Mouse (Mus musculus): Measurements from ENCODE around the gene Neurl2. TPM values are rescaled to one million over a fixed set of nuclear protein-coding genes. Genes with fewer than 3 reads are reported as not detected.
"Not testable (repeated sequence)": the region's sequence is repeated elsewhere in the genome, so short reads cannot be mapped to it uniquely, and the experiment has no call there.

Neurl2 gene
- total RNA-seq (2021): 1 to 10 TPM; 2.2 to 4.0 TPM

- intact Hi-C loops (cut with DNase I): loop anchor here (1.0 to 2.0 kb wide), 2 partner anchors 46 to 77 kb away; partner anchors contain the start of genes Pcif1 and Zfp335
- DNase-seq (ENCODE audit: low spot score in 2 of 2): peak; percentile 93 to 97
Observed at GRCm38 (mm10) chr2:164833314-164833959, at the start of gene Neurl2. Gene Neurl2 (minus strand): TSS chr2:164833456.

- intact Hi-C loops (cut with DNase I): no loop called here
- no peak for DNase-seq (ENCODE audit: low spot score in 2 of 2)
Observed at GRCm38 (mm10) chr2:164882619-164883018, 49.4 kb upstream of the Neurl2 start.

- intact Hi-C loops (cut with DNase I): loop anchor here (1.0 kb wide), 2 partner anchors 32 to 46 kb away; partner anchors contain the start of genes Neurl2 and Zfp335
- DNase-seq (ENCODE audit: low spot score in 2 of 2): peak; percentile 92 to 97
Observed at GRCm38 (mm10) chr2:164879568-164880277, 46.5 kb upstream of the Neurl2 start.

GRCm38 (mm10) chr2:164879228-164879567 lies 45.9 kb upstream of the Neurl2 start, which contains the start of gene Pcif1:
Gene Pcif1 (plus strand): TSS chr2:164879304.
- intact Hi-C loops (cut with DNase I): loop anchor here (1.0 kb wide), 2 partner anchors 32 to 46 kb away; partner anchors contain the start of genes Neurl2 and Zfp335
- DNase-seq (ENCODE audit: low spot score in 2 of 2): peak; percentile 90 to 92

- intact Hi-C loops (cut with DNase I): loop anchor here (1.0 kb wide), 2 partner anchors 33 to 45 kb away; partner anchors contain the start of genes Neurl2 and Zfp335
- peak in 1 of 2 experiments; percentile 58 for DNase-seq (ENCODE audit: low spot score in 2 of 2)
Observed at GRCm38 (mm10) chr2:164878509-164879227, 45.4 kb upstream of the Neurl2 start.

GRCm38 (mm10) chr2:164877376-164878215 lies 44.3 kb upstream of the Neurl2 start:
- intact Hi-C loops (cut with DNase I): not testable (repeated sequence)

GRCm38 (mm10) chr2:164875648-164876047 lies 42.4 kb upstream of the Neurl2 start:
- intact Hi-C loops (cut with DNase I); DNase-seq (ENCODE audit: low spot score in 2 of 2): not testable (repeated sequence)

More at GRCm38 (mm10) chr2:164877376-164878215, 44.3 kb upstream of the Neurl2 start:
- not testable (repeated sequence) for DNase-seq (ENCODE audit: low spot score in 2 of 2)

- intact Hi-C loops (cut with DNase I): no loop called here
- DNase-seq (ENCODE audit: low spot score in 2 of 2): no peak
Observed at GRCm38 (mm10) chr2:164874239-164874769, 41.0 kb upstream of the Neurl2 start.

- DNase-seq (ENCODE audit: low spot score in 2 of 2): no peak
Observed at GRCm38 (mm10) chr2:164873621-164874020, 40.4 kb upstream of the Neurl2 start.

GRCm38 (mm10) chr2:164871602-164872303 lies 38.5 kb upstream of the Neurl2 start:
- intact Hi-C loops (cut with DNase I): no loop called here
- DNase-seq (ENCODE audit: low spot score in 2 of 2): no peak

More at GRCm38 (mm10) chr2:164873621-164874020, 40.4 kb upstream of the Neurl2 start:
- intact Hi-C loops (cut with DNase I): no loop called here

GRCm38 (mm10) chr2:164868491-164868890 lies 35.2 kb upstream of the Neurl2 start:
- intact Hi-C loops (cut with DNase I): no loop called here
- no peak for DNase-seq (ENCODE audit: low spot score in 2 of 2)

- intact Hi-C loops (cut with DNase I): no loop called here
- DNase-seq (ENCODE audit: low spot score in 2 of 2): no peak
Observed at GRCm38 (mm10) chr2:164867566-164867965, 34.3 kb upstream of the Neurl2 start.

- no peak for DNase-seq (ENCODE audit: low spot score in 2 of 2)
Observed at GRCm38 (mm10) chr2:164866741-164867551, 33.7 kb upstream of the Neurl2 start.

GRCm38 (mm10) chr2:164864593-164864992 lies 31.3 kb upstream of the Neurl2 start:
- no peak for DNase-seq (ENCODE audit: low spot score in 2 of 2)

More at GRCm38 (mm10) chr2:164866741-164867551, 33.7 kb upstream of the Neurl2 start:
- intact Hi-C loops (cut with DNase I): no loop called here

GRCm38 (mm10) chr2:164863411-164863810 lies 30.2 kb upstream of the Neurl2 start:
- intact Hi-C loops (cut with DNase I); DNase-seq (ENCODE audit: low spot score in 2 of 2): not testable (repeated sequence)

More at GRCm38 (mm10) chr2:164864593-164864992, 31.3 kb upstream of the Neurl2 start:
- intact Hi-C loops (cut with DNase I): no loop called here

- intact Hi-C loops (cut with DNase I): no loop called here
- DNase-seq (ENCODE audit: low spot score in 2 of 2): no peak
Observed at GRCm38 (mm10) chr2:164862179-164862861, 29.1 kb upstream of the Neurl2 start.

GRCm38 (mm10) chr2:164861094-164861493 lies 27.8 kb upstream of the Neurl2 start:
- intact Hi-C loops (cut with DNase I): no loop called here
- no peak for DNase-seq (ENCODE audit: low spot score in 2 of 2)

All from left cerebral cortex, postnatal 25 days (tissue).